Mouse (Mus musculus) cerebellum, adult 18-20 months (tissue): ENCODE measurements at regions not wholly inside any gene's neighbourhood (a gene's known extent, or its start where the extent isn't known, plus 50 kb on each side); places are given as distances from the start of the nearest gene placed in this dataset.

Experiments used
- DNase-seq, 2 experiments: peaks; one replicate each; pipeline ENCODE4 v3.0.0; 2021

- no peak for DNase-seq
Measured at GRCm38 (mm10) chr10:99676557-99677098, 82.8 kb downstream of the Csl start.

DNA sequence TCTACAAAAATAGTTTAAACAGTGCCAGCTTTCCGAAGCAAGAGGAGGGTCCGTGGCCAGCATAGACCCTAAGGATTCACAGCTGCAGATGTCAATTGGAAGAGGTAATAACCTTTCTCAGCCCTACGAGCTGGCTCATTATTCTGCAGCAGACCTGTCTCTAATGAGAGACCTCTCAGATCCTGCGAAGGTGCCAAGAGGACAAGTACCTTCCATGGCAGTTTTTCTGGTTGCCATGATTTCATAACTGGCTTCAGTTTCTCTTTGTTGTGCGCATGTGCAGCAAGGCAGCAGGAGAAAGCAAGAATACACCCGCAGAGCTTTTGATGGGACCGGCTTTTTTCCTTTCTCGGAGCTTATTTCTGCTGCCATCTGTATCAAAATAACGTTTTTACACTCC is 81.4 kb downstream of the Csl start:
- peak in 1 of 2 experiments; percentile 2 for DNase-seq

- no peak for DNase-seq
Measured at GRCm38 (mm10) chr10:99679813-99680212, 79.6 kb downstream of the Csl start.

DNA sequence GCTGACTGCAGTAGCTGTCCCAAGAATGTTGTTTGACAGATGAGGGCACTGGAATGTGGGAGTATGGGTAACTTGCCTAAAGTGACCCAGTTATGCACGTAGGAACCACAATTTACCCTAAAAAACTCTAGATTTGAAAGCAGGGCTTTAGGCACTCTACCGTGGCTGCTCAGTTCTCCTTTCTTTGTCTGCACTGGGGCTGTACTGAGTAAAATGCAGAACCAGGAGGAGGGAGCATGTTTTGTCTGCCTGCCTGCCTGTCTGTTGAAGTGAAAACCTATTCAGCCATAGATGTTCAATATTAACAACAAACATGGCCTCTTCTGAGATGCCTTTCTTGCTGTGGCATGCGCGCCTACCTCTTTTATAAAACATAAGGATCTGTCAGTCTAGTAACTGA is 77.5 kb downstream of the Csl start:
- no peak for DNase-seq

DNA sequence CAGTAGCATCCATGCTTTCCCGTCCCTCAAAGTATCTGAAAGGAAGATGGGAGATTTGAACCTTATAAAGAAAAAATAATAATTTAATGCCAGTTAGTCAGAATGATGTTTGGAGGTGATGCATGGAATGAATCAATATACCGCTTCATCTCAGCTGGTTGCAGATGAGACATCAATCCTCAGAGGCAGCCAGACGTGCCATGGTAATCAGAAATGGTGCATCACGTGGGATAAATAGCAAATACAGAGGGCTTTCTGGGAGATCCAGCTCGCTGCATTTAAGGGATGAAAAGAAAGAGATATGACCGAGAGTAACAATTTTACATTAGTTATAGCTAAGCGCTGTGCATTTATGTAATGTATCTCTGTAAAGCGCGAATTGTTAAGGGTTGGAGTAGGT is 77.1 kb downstream of the Csl start:
- no peak for DNase-seq

- DNase-seq: no peak
Measured at GRCm38 (mm10) chr10:99683310-99683709, 76.1 kb downstream of the Csl start.

- no peak for DNase-seq
Measured at GRCm38 (mm10) chr10:99685911-99686310, 73.5 kb downstream of the Csl start.

DNA sequence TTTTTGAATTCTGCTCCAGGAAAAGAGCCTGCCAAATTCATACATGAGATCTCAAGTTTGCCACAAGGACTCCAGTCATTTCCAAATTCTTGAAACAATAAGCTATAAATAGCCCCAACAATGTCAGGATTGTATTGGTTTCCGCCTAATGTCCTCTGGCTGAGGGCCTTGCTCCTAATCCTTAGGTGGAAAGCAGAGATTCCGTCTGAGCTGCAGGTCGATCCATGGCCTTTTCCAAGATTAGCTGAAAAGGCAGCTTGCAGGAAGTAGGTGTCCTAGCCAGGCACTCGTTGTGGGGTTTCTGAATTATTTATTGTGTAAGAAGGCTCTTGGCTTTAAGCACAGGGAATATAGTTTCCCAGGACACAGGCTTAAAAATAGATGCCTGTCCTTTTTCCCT is 72.4 kb downstream of the Csl start:
- DNase-seq: no peak

DNA sequence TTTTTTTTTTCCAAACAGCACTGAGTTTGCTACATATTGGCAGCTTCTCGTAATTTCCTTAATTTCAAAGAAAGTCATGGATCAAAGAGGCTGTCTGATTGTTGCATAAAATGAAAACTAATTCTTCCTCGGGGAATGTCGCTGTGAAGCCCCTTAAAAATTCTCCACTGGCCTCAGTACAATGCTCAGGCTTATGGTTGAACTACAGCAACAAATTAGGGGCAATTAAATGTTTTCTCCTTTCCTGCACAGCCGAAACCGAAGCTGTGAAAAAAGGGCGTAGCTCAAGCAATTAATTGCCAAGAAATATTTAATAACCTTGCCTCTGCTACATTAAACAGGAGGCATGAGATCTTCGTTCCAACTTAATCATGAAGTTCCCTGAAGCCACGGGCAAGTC is 61.8 kb downstream of the Csl start:
- DNase-seq: no peak

- no peak for DNase-seq
Measured at GRCm38 (mm10) chr10:99699498-99699897, 60.0 kb downstream of the Csl start.

DNA sequence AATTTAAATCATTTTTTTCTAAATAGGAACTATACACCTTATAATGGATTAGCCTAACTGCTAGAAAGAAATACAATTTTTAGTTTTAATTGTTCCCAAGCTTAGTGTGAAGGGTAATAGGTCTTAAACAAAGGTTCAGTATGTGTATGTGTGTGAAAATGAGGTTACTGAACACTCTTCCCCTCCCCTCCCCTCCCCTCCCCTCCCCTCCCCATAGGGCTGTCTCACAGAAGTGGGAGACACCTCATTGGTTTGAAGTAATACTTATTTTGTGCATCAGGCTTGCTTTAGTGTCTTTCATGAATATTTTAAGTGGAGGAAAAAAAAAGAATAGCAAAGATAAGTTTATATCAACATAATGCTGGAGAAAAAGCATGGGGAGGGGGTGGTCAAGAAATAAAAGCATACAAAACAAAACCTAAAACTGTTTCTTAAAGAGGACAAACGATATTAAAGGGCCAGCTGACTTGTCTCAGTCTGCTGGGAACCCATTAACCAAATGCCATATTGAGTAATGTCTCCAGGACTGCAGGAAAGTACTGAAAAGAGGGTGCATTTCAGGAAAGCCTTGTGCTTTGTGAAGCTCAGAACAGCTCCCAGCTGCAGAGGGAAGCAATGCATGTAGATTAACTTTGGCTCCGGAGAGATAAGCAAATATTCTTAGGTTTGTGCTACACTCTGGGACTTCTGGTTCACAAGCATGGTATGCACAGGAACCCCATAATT is 59.2 kb downstream of the Csl start:
- DNase-seq: no peak
